In genomic region chr6:141248081-141248480, GRCm38 (mm10) we compare ENCODE assay signal across 10 mouse cellular contexts. TPM values are rescaled to one million over a fixed set of nuclear protein-coding genes. Genes with fewer than 3 reads are reported as not detected.
DNase-seq lines count a peak whose midpoint lies in the region; ATAC-seq lines count a peak whose summit lies in the region.
"Had no signal": no experiment of that assay in that cellular context is flagged by ENCODE, and none has a peak within 500 bp of the region (broad histone marks: within the 10 kb centered on the region; RNA-seq: fewer than 3 reads in every experiment).

No protein-coding gene starts in this region.

- H3K4me3 ChIP-seq in heart, embryonic 12.5 days = peak overlapping the region; percentile 82
- peak overlapping the region; percentile 76 for H3K4me3 ChIP-seq in embryonic facial prominence, embryonic 13.5 days
- peak overlapping the region; percentile 84 for H3K4me3 ChIP-seq in hindbrain, embryonic 16.5 days (ENCODE audit: low read length)
- peak overlapping the region; percentile 8 for H3K4me3 ChIP-seq in midbrain, embryonic 15.5 days
- H3K4me3 ChIP-seq: erythroblast, embryonic 14.5 days had no signal

- peak overlapping the region; percentile 91 for H3K9ac ChIP-seq in heart, embryonic 12.5 days
- H3K9ac ChIP-seq in embryonic facial prominence, embryonic 13.5 days = peak overlapping the region; percentile 54
- H3K9ac ChIP-seq in hindbrain, embryonic 16.5 days (ENCODE audit: low read depth, low read length) = peak overlapping the region; percentile 27; the same call in 1 of the 2 replicates
- H3K9ac ChIP-seq in midbrain, embryonic 15.5 days = no peak overlapping the region

- no peak for DNase-seq in heart, adult 8-10 months (ENCODE audit: low spot score)
- no peak for DNase-seq in cerebellum, adult 11-12 months
- DNase-seq in B cell, adult 2 months = no peak

- ATAC-seq in heart, embryonic 12.5 days (ENCODE audit: insufficient number of reproducible peaks, low FRiP score) = no peak
- no peak for ATAC-seq in embryonic facial prominence, embryonic 13.5 days (ENCODE audit: insufficient number of reproducible peaks, insufficient read depth, low FRiP score, low TSS enrichment, low read depth)
- no peak for ATAC-seq in hindbrain, embryonic 16.5 days
- no peak for ATAC-seq in midbrain, embryonic 15.5 days (replicated peaks)
- ATAC-seq in inflammation-experienced regulatory T-cells, adult 6 months = no peak

- H3K27me3 ChIP-seq in heart, embryonic 12.5 days (replicated peaks) = no peaks in the 10 kb centered on the region
- H3K27me3 ChIP-seq in embryonic facial prominence, embryonic 13.5 days = peaks cover 14% of the 10 kb centered on the region; the same call in 1 of the 2 replicates
- H3K27me3 ChIP-seq in hindbrain, embryonic 16.5 days (replicated peaks; ENCODE audit: control insufficient read depth, insufficient read depth, low read length) = no peaks in the 10 kb centered on the region; the same call in 1 of the 2 replicates
- 0 out of 2 replicates have a peak, but pooled peaks cover 3% of the 10 kb centered on the region for H3K27me3 ChIP-seq in midbrain, embryonic 15.5 days (replicated peaks)
- H3K27me3 ChIP-seq: CH12.LX had no signal

- H3K4me2 ChIP-seq in heart, embryonic 12.5 days = peak overlapping the region; percentile 74
- peak overlapping the region; percentile 87 for H3K4me2 ChIP-seq in embryonic facial prominence, embryonic 13.5 days
- H3K4me2 ChIP-seq in hindbrain, embryonic 16.5 days (ENCODE audit: low read length) = peak overlapping the region; percentile 90
- H3K4me2 ChIP-seq in midbrain, embryonic 15.5 days = peak overlapping the region; percentile 94

- H3K9me3 ChIP-seq in heart, embryonic 12.5 days (replicated peaks) = no peaks in the 10 kb centered on the region
- no peaks in the 10 kb centered on the region for H3K9me3 ChIP-seq in embryonic facial prominence, embryonic 13.5 days
- H3K9me3 ChIP-seq in hindbrain, embryonic 16.5 days (ENCODE audit: control insufficient read depth, low read length) = no peaks in the 10 kb centered on the region
- no peaks in the 10 kb centered on the region for H3K9me3 ChIP-seq in midbrain, embryonic 15.5 days

- peaks cover 10% of the 10 kb centered on the region; the same call in 1 of the 2 replicates for H3K36me3 ChIP-seq in heart, embryonic 12.5 days
- no peaks in the 10 kb centered on the region for H3K36me3 ChIP-seq in embryonic facial prominence, embryonic 13.5 days
- H3K36me3 ChIP-seq in hindbrain, embryonic 16.5 days (ENCODE audit: control insufficient read depth, insufficient read depth, low read length) = no peaks in the 10 kb centered on the region
- H3K36me3 ChIP-seq in midbrain, embryonic 15.5 days (replicated peaks) = no peaks in the 10 kb centered on the region

- peaks cover 18% of the 10 kb centered on the region for H3K4me1 ChIP-seq in heart, embryonic 12.5 days (replicated peaks)
- H3K4me1 ChIP-seq in embryonic facial prominence, embryonic 13.5 days = peaks cover 24% of the 10 kb centered on the region
- H3K4me1 ChIP-seq in hindbrain, embryonic 16.5 days (ENCODE audit: control insufficient read depth, insufficient read depth, low read depth, low read length) = peaks cover 4% of the 10 kb centered on the region; the same call in 1 of the 2 replicates
- peaks cover 12% of the 10 kb centered on the region for H3K4me1 ChIP-seq in midbrain, embryonic 15.5 days

- H3K27ac ChIP-seq in heart, embryonic 12.5 days (ENCODE audit: poor library complexity, severe bottlenecking) = peak overlapping the region; percentile 87; the same call in 1 of the 2 replicates
- H3K27ac ChIP-seq in embryonic facial prominence, embryonic 13.5 days = 0 out of 2 replicates have a peak overlapping the region, but pooled peaks have one; percentile 18
- no peak overlapping the region for H3K27ac ChIP-seq in hindbrain, embryonic 16.5 days (ENCODE audit: low read depth, low read length)
- no peak overlapping the region for H3K27ac ChIP-seq in midbrain, embryonic 15.5 days

RNA-seq across cellular contexts. Expression of gene Pde3a, which starts 1.0 kb away (rescaled TPM):
- 12.2 and 13.4 TPM in 2 replicates for polyA plus RNA-seq in heart, embryonic 12.5 days (2016; fragmentation: Nextera tagmentation; extraction: Ambion mirVana)
- total RNA-seq in heart, adult 8-10 months (2022) = 10 to 100 TPM; 63.1 to 76.8 (median 70.8) TPM
- 6.3 and 7.9 TPM in 2 replicates for polyA plus RNA-seq in embryonic facial prominence, embryonic 13.5 days (2015; fragmentation: Nextera tagmentation; extraction: Ambion mirVana)
- 2.1 and 2.3 TPM in 2 replicates for polyA plus RNA-seq in hindbrain, embryonic 16.5 days (2015; fragmentation: Nextera tagmentation; extraction: Ambion mirVana)
- polyA plus RNA-seq in midbrain, embryonic 15.5 days (2015; fragmentation: Nextera tagmentation; extraction: Ambion mirVana) = 2.5 and 2.9 TPM in 2 replicates
- polyA plus RNA-seq in inflammation-experienced regulatory T-cells, adult 6 months (2017; shearing (Covaris generic)) = not detected
- polyA plus RNA-seq: erythroblast, embryonic 14.5 days had no signal

Comparison
In these comparisons a context has a peak if more than half of its experiments do, and no peak if none do; other contexts are left out.
1. H3K27ac ChIP-seq: peak in heart, embryonic 12.5 days (single experiment) and embryonic facial prominence, embryonic 13.5 days (single experiment); none in hindbrain, embryonic 16.5 days (single experiment) and midbrain, embryonic 15.5 days (single experiment).
2. H3K4me3 ChIP-seq: peak in every context shown above with its lines; median percentile 84 in hindbrain, embryonic 16.5 days; 82 in heart, embryonic 12.5 days; 76 in embryonic facial prominence, embryonic 13.5 days; 8 in midbrain, embryonic 15.5 days.
3. Peak in every context shown above with its lines, with median percentiles within 50 percentile points of each other: H3K4me2 ChIP-seq.